Mouse (Mus musculus): ENCODE results near the gene Noct. TPM values are rescaled to one million over a fixed set of nuclear protein-coding genes. Genes with fewer than 3 reads are reported as not detected.

Noct gene
- polyA plus RNA-seq, 1 experiment from 2014 or later, result 15.2 TPM

DNA sequence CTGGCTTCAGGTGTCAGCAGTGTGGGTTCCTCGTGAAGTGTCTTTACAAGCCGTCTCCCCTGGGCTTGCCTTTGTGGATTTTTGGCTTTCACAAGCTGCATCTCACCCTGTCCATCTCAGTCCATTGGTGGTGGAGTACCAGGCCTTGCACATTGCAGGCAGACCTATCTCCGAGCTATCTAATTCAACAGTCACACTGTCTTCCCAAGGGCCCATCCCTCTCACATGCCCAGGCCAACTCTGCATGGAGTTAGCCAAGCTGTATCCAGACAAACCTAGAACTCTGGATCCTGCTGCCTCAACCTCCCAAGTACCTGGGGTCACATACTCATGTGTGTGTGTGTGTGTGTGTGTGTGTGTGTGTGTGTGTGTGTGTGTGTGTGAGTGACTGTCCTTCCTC lies 15.3 kb downstream of the Noct start:
- H3K9ac ChIP-seq (ENCODE audit: low read length), result no peak overlapping the region
- ATAC-seq (replicated peaks; ENCODE audit: low FRiP score) (no peak), DNase-seq (ENCODE audit: low spot score) (no peak)
- no peaks in the 10 kb centered on the region for H3K27me3 ChIP-seq (ENCODE audit: control insufficient read depth, insufficient read depth, low read length)
- H3K9me3 ChIP-seq (ENCODE audit: control insufficient read depth, low read length), result no peaks in the 10 kb centered on the region
- WGBS, result 98% methylated on average over 3 of the region's 3 CpGs
- no peaks in the 10 kb centered on the region for H3K36me3 ChIP-seq (ENCODE audit: control insufficient read depth, insufficient read depth, low read length)
- H3K27ac ChIP-seq (ENCODE audit: low read depth, low read length), result no peak overlapping the region
- H3K4me3 ChIP-seq (ENCODE audit: low read depth, low read length), result no peak overlapping the region
- no peak overlapping the region for H3K4me2 ChIP-seq (ENCODE audit: low read depth, low read length, severe bottlenecking)
- no peaks in the 10 kb centered on the region for H3K4me1 ChIP-seq (replicated peaks; ENCODE audit: control insufficient read depth, insufficient read depth, low read length)

DNA sequence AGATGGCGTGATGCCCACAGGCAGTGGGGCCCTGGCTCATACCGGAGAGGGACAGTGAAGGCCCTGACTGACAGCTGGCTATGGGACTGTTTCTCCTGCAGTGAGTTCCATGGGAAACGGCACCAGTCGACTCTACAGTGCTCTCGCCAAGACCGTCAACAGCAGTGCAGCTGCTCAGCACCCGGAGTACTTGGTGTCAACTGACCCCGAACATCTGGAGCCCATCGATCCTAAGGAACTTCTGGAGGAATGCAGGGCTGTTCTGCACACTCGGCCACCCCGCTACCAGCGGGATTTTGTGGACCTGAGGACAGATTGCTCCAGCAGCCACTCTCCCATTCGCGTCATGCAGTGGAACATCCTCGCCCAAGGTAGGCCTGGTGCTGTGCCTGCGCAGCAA lies 23.5 kb downstream of the Noct start:
- whole genome bisulfite sequencing, result 90% methylated on average over 16 of the region's 16 CpGs
- Histone ChIP-seq H3K4me1 (replicated peaks; ENCODE audit: control insufficient read depth, insufficient read depth, low read length) (no peaks in the 10 kb centered on the region), H3K36me3 (ENCODE audit: control insufficient read depth, insufficient read depth, low read length) (no peaks in the 10 kb centered on the region; the same call in none of the 2 replicates), H3K27ac (ENCODE audit: low read depth, low read length) (no peak overlapping the region), H3K27me3 (ENCODE audit: control insufficient read depth, insufficient read depth, low read length) (no peaks in the 10 kb centered on the region), H3K4me2 (ENCODE audit: low read depth, low read length, severe bottlenecking) (no peak overlapping the region), H3K9me3 (ENCODE audit: control insufficient read depth, low read length) (no peaks in the 10 kb centered on the region), H3K4me3 (ENCODE audit: low read depth, low read length) (no peak overlapping the region), H3K9ac (ENCODE audit: low read length) (no peak overlapping the region)
- ATAC-seq (replicated peaks; ENCODE audit: low FRiP score) (no peak), DNase-seq (ENCODE audit: low spot score) (peak; percentile 50)

DNA sequence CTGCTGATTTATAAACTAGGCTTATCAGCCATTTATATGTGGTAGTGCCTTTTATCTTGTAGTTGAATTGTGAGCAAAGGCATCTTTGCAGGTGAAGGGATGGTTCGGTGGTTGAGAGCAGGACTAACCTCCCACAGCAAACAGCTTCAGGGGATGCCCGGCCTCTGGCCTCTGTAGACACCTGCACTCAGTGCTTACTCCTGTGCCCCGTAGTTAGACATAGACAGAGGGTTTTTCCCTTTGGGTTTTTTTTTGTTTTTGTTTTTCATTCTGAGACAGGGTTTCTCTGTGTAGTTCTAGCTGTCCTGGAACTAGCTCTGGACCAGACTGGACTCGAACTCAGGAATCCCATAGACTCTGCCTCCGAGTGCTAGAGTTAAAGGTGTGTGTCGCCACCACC lies 24.4 kb downstream of the Noct start:
- ATAC-seq (replicated peaks; ENCODE audit: low FRiP score) (no peak), DNase-seq (ENCODE audit: low spot score) (no peak)
- no peak overlapping the region for H3K4me3 ChIP-seq (ENCODE audit: low read depth, low read length)
- peaks cover 6% of the 10 kb centered on the region for H3K36me3 ChIP-seq (ENCODE audit: control insufficient read depth, insufficient read depth, low read length)
- H3K9ac ChIP-seq (ENCODE audit: low read length), result no peak overlapping the region
- no peaks in the 10 kb centered on the region for H3K9me3 ChIP-seq (ENCODE audit: control insufficient read depth, low read length)
- H3K27ac ChIP-seq (ENCODE audit: low read depth, low read length), result no peak overlapping the region
- no peaks in the 10 kb centered on the region for H3K4me1 ChIP-seq (replicated peaks; ENCODE audit: control insufficient read depth, insufficient read depth, low read length)
- H3K27me3 ChIP-seq (ENCODE audit: control insufficient read depth, insufficient read depth, low read length), result no peaks in the 10 kb centered on the region
- 93% methylated on average over 6 of the region's 6 CpGs for WGBS
- H3K4me2 ChIP-seq (ENCODE audit: low read depth, low read length, severe bottlenecking), result no peak overlapping the region

DNA sequence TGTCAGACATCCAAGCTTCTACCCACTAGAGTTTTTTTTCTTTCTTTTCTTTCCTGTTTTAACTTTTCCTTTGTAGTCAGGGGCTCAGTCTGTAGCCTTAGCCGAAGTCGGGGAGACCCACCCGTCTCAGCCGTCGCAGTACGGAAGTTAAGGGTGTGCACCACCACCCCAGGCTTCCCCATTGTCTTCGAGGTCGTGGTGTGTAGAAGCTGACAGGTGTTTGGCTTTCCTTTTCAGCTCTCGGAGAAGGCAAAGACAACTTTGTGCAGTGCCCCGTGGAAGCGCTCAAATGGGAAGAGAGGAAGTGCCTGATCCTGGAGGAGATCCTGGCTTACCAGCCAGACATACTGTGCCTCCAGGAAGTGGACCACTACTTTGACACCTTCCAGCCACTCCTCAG lies 25.2 kb downstream of the Noct start:
- no peaks in the 10 kb centered on the region for H3K27me3 ChIP-seq (ENCODE audit: control insufficient read depth, insufficient read depth, low read length)
- H3K4me3 ChIP-seq (ENCODE audit: low read depth, low read length), result no peak overlapping the region
- no peak overlapping the region for H3K9ac ChIP-seq (ENCODE audit: low read length)
- no peak overlapping the region for H3K4me2 ChIP-seq (ENCODE audit: low read depth, low read length, severe bottlenecking)
- H3K36me3 ChIP-seq (ENCODE audit: control insufficient read depth, insufficient read depth, low read length), result peaks cover 8% of the 10 kb centered on the region
- H3K27ac ChIP-seq (ENCODE audit: low read depth, low read length), result no peak overlapping the region
- WGBS, result 95% methylated on average over 11 of the region's 11 CpGs
- DNase-seq (ENCODE audit: low spot score), result no peak
- H3K4me1 ChIP-seq (replicated peaks; ENCODE audit: control insufficient read depth, insufficient read depth, low read length), result no peaks in the 10 kb centered on the region
- ATAC-seq (replicated peaks; ENCODE audit: low FRiP score), result no peak
- H3K9me3 ChIP-seq (ENCODE audit: control insufficient read depth, low read length), result no peaks in the 10 kb centered on the region

DNA sequence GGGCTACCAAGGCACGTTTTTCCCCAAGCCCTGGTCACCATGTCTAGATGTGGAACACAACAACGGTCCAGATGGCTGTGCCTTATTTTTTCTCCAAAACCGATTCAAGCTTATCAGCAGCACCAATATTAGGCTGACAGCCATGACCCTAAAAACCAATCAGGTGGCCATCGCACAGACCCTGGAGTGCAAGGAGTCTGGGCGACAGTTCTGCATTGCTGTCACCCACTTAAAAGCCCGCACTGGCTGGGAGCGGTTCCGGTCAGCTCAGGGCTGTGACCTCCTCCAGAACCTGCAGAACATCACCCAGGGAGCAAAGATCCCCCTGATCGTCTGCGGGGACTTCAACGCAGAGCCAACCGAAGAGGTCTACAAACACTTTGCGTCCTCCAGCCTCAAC lies 25.6 kb downstream of the Noct start:
- H3K9me3 ChIP-seq (ENCODE audit: control insufficient read depth, low read length), result no peaks in the 10 kb centered on the region
- DNase-seq (ENCODE audit: low spot score) (peak; percentile 51), ATAC-seq (replicated peaks; ENCODE audit: low FRiP score) (no peak)
- H3K9ac ChIP-seq (ENCODE audit: low read length), result no peak overlapping the region
- H3K4me3 ChIP-seq (ENCODE audit: low read depth, low read length), result no peak overlapping the region
- WGBS, result 96% methylated on average over 13 of the region's 13 CpGs
- no peaks in the 10 kb centered on the region for H3K27me3 ChIP-seq (ENCODE audit: control insufficient read depth, insufficient read depth, low read length)
- no peak overlapping the region for H3K27ac ChIP-seq (ENCODE audit: low read depth, low read length)
- H3K4me2 ChIP-seq (ENCODE audit: low read depth, low read length, severe bottlenecking), result no peak overlapping the region
- no peaks in the 10 kb centered on the region for H3K4me1 ChIP-seq (replicated peaks; ENCODE audit: control insufficient read depth, insufficient read depth, low read length)
- H3K36me3 ChIP-seq (ENCODE audit: control insufficient read depth, insufficient read depth, low read length), result peaks cover 8% of the 10 kb centered on the region

DNA sequence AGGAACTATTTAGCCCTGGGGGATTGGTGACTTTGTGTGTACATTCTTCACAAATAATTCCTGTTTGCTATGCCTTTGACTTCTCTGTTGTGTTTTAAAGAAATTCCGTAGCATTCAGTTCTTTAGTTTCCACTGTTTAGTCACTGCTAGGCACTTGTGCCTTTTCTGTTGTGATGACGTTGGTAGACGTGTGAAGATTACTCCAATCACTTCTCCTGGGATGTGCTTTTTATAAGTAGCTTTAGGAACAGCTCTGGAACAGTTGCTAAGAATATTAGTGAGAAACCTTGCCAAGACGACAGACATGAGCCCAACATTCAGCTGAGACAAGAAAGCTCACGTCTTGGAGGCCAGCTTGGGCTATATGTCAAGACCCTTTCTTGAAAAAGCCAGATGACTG lies 26.8 kb downstream of the Noct start:
- Histone ChIP-seq H3K27me3 (ENCODE audit: control insufficient read depth, insufficient read depth, low read length) (no peaks in the 10 kb centered on the region), H3K27ac (ENCODE audit: low read depth, low read length) (no peak overlapping the region), H3K9me3 (ENCODE audit: control insufficient read depth, low read length) (no peaks in the 10 kb centered on the region), H3K4me2 (ENCODE audit: low read depth, low read length, severe bottlenecking) (no peak overlapping the region), H3K36me3 (ENCODE audit: control insufficient read depth, insufficient read depth, low read length) (peaks cover 8% of the 10 kb centered on the region), H3K4me3 (ENCODE audit: low read depth, low read length) (no peak overlapping the region), H3K9ac (ENCODE audit: low read length) (no peak overlapping the region), H3K4me1 (replicated peaks; ENCODE audit: control insufficient read depth, insufficient read depth, low read length) (no peaks in the 10 kb centered on the region)
- DNase-seq (ENCODE audit: low spot score) (peak; percentile 7), ATAC-seq (replicated peaks; ENCODE audit: low FRiP score) (no peak)
- WGBS, result 87% methylated on average over 5 of the region's 5 CpGs

DNA sequence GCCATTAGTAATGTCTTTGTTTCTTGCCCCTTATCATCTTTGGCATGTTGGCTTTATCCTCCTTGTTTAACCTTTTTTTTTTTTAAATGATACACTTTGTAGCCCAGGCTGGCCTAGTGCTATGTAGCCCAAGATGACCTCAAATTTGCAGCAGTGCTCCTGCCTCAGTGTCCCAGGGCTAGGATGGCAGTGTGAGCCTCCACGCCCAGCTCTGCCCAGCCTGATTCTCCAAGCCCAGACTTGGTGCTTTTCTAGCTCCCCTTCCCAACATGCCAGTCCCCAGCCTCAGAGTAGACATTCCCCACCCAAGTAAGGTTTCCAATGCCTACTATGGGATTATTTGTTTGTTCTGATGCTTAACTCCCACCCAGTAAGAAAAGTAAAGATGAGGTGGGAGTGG lies 28.0 kb downstream of the Noct start:
- Histone ChIP-seq H3K4me1 (replicated peaks; ENCODE audit: control insufficient read depth, insufficient read depth, low read length) (no peaks in the 10 kb centered on the region), H3K4me2 (ENCODE audit: low read depth, low read length, severe bottlenecking) (no peak overlapping the region), H3K27ac (ENCODE audit: low read depth, low read length) (no peak overlapping the region), H3K36me3 (ENCODE audit: control insufficient read depth, insufficient read depth, low read length) (peaks cover 11% of the 10 kb centered on the region), H3K27me3 (ENCODE audit: control insufficient read depth, insufficient read depth, low read length) (no peaks in the 10 kb centered on the region), H3K9ac (ENCODE audit: low read length) (no peak overlapping the region), H3K4me3 (ENCODE audit: low read depth, low read length) (no peak overlapping the region), H3K9me3 (ENCODE audit: control insufficient read depth, low read length) (no peaks in the 10 kb centered on the region)
- WGBS, result 94% methylated on average over 1 of the region's 1 CpGs
- ATAC-seq (replicated peaks; ENCODE audit: low FRiP score) (no peak), DNase-seq (ENCODE audit: low spot score) (peak; percentile 41)

DNA sequence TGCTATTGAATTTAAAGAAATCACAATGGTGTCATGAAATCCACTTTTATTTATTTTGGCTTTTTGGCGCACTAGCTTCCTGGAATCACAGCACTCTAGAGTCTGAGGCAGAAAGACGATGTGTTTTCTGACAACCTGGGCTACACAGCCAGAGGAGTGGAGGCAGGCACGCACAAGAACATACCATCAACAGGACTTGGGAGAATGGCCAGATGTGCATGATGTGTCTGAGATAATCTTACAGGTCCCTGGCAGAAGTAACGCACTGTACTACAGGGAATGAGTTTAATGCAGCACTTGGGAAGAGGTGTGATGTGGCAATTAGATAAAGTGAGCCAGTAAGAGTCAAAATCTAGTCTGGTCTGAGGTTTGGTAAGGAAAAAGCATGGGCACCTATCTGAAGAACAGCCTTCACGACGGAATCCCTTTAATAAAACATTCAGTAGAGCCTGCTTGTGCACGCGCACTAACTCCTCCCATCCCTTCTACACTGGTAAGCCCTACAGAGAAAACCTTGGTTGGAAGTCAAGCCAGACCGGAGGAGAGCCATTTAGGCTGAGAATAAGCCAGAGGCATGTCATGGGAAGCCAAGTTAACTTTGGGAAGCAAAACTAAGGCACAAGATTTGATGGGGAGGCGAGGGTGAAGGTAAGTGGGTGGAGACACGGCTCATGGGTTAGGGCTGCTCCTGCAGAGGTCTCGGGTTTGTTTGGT lies 28.6 kb downstream of the Noct start:
- no peak overlapping the region for H3K27ac ChIP-seq (ENCODE audit: low read depth, low read length)
- no peaks in the 10 kb centered on the region for H3K4me1 ChIP-seq (replicated peaks; ENCODE audit: control insufficient read depth, insufficient read depth, low read length)
- 94% methylated on average over 12 of the region's 12 CpGs for WGBS
- no peak overlapping the region for H3K4me3 ChIP-seq (ENCODE audit: low read depth, low read length)
- no peak for ATAC-seq (replicated peaks; ENCODE audit: low FRiP score)
- no peaks in the 10 kb centered on the region for H3K9me3 ChIP-seq (ENCODE audit: control insufficient read depth, low read length)
- H3K9ac ChIP-seq (ENCODE audit: low read length), result no peak overlapping the region
- no peaks in the 10 kb centered on the region for H3K27me3 ChIP-seq (ENCODE audit: control insufficient read depth, insufficient read depth, low read length)
- peak; percentile 36 for DNase-seq (ENCODE audit: low spot score)
- no peak overlapping the region for H3K4me2 ChIP-seq (ENCODE audit: low read depth, low read length, severe bottlenecking)
- H3K36me3 ChIP-seq (ENCODE audit: control insufficient read depth, insufficient read depth, low read length), result peaks cover 12% of the 10 kb centered on the region

DNA sequence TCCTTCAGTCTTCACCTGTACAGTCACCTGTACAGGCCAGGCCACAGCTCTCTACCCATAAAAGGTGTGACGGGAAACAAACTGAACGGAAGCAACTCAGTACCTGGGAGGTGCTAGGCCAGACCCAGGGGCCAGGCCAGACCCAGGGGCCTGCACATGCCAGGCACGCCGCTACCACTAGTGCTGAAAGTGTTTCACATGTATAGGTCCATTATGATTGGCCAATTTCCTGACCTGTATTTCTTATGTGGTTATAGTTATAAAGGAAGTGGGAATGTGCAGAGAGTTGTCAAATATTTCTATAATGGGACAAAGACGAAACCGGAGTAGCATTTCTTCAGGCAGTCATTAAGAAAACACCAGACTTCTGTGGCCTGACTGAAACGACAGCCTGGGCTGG lies 30.5 kb downstream of the Noct start:
- no peaks in the 10 kb centered on the region for H3K9me3 ChIP-seq (ENCODE audit: control insufficient read depth, low read length)
- 95% methylated on average over 7 of the region's 7 CpGs for WGBS
- H3K4me3 ChIP-seq (ENCODE audit: low read depth, low read length), result no peak overlapping the region
- H3K4me2 ChIP-seq (ENCODE audit: low read depth, low read length, severe bottlenecking), result no peak overlapping the region
- ATAC-seq (replicated peaks; ENCODE audit: low FRiP score) (no peak), DNase-seq (ENCODE audit: low spot score) (no peak)
- no peak overlapping the region for H3K9ac ChIP-seq (ENCODE audit: low read length)
- H3K4me1 ChIP-seq (replicated peaks; ENCODE audit: control insufficient read depth, insufficient read depth, low read length), result no peaks in the 10 kb centered on the region
- peaks cover 15% of the 10 kb centered on the region for H3K36me3 ChIP-seq (ENCODE audit: control insufficient read depth, insufficient read depth, low read length)
- no peaks in the 10 kb centered on the region for H3K27me3 ChIP-seq (ENCODE audit: control insufficient read depth, insufficient read depth, low read length)
- no peak overlapping the region for H3K27ac ChIP-seq (ENCODE audit: low read depth, low read length)
